Mouse (Mus musculus) stomach, postnatal 0 days (tissue): Measurements from ENCODE around the gene Rnf141. TPM values are rescaled to one million over a fixed set of nuclear protein-coding genes. Genes with fewer than 3 reads are reported as not detected.

ENCODE experiments used
- ATAC-seq: fragments of 200-750 bp; cut with Nextera tagmentation; 2 replicates; pipeline ENCODE4 v1.8.0; 2017; ENCODE audit not compliant: low FRiP score, low TSS enrichment
- DNase-seq: peaks from one replicate; pipeline ENCODE4 v3.0.0-alpha.2; 2016; ENCODE audit warnings: low spot score
- H3K27ac ChIP-seq: fragments of 300-500 bp; sonication (generic); replicated peaks from 2 replicates; pipeline ENCODE4 v1.5.1; 2014; ENCODE audit warnings: mild to moderate bottlenecking, control low read depth
- H3K27me3 ChIP-seq: fragments of 300-500 bp; sonication (generic); 2 replicates; pipeline ENCODE4 v1.6.1; 2014; ENCODE audit warnings: low read length; ENCODE audit not compliant: control insufficient read depth, insufficient read depth
- H3K36me3 ChIP-seq: fragments of 300-500 bp; sonication (generic); 2 replicates; pipeline ENCODE4 v1.6.1; 2014; ENCODE audit warnings: low read length, mixed read lengths; ENCODE audit not compliant: control insufficient read depth, insufficient read depth
- H3K4me1 ChIP-seq: fragments of 300-500 bp; sonication (generic); replicated peaks from 2 replicates; pipeline ENCODE4 v1.6.1; 2014; ENCODE audit warnings: antibody characterized with exemption; ENCODE audit not compliant: control insufficient read depth, insufficient read depth
- H3K4me2 ChIP-seq: fragments of 300-500 bp; sonication (generic); replicated peaks from 2 replicates; pipeline ENCODE4 v1.6.1; 2014; ENCODE audit warnings: low read depth, mild to moderate bottlenecking, control low read depth, moderate library complexity
- H3K4me3 ChIP-seq: fragments of 300-500 bp; sonication (generic); 2 replicates; pipeline ENCODE4 v1.5.1; 2014; ENCODE audit warnings: low read depth, low read length, control low read depth
- H3K9ac ChIP-seq: fragments of 300-500 bp; sonication (generic); 2 replicates; pipeline ENCODE4 v1.6.1; 2014; ENCODE audit warnings: mild to moderate bottlenecking, low read length, control low read depth, mixed read lengths
- H3K9me3 ChIP-seq: fragments of 300-500 bp; sonication (generic); 2 replicates; pipeline ENCODE4 v1.6.1; 2016; ENCODE audit warnings: low read length; ENCODE audit not compliant: control insufficient read depth
- CTCF ChIP-seq: IDR thresholded peaks from 2 replicates; pipeline ENCODE4 v1.5.1; 2016; ENCODE audit warnings: antibody characterized with exemption, low read depth, mild to moderate bottlenecking, moderate library complexity
- EP300 ChIP-seq: optimal IDR thresholded peaks from 2 replicates; pipeline ENCODE3; 2016; ENCODE audit warnings: antibody characterized with exemption
- WGBS: fragments of 180-500 bp; shearing (Covaris S2); extraction: QIAGEN DNeasy Blood & Tissue Kit; methylation state at CpG from one replicate; pipeline ENCODE4 v1.1.7; 2014; 5-methylcytosine and 5-hydroxymethylcytosine counted together
- polyA plus RNA-seq: library from polyadenylated mRNA; unstranded; fragments of >200 nt; fragmentation: Nextera tagmentation; extraction: Ambion mirVana; gene quantifications from 2 replicates; pipeline ENCODE4 v1.2.1, GENCODE M21; 2015

Rnf141 gene
- polyA plus RNA-seq, 1 experiment from 2014 or later, result 24.0 TPM

DNA sequence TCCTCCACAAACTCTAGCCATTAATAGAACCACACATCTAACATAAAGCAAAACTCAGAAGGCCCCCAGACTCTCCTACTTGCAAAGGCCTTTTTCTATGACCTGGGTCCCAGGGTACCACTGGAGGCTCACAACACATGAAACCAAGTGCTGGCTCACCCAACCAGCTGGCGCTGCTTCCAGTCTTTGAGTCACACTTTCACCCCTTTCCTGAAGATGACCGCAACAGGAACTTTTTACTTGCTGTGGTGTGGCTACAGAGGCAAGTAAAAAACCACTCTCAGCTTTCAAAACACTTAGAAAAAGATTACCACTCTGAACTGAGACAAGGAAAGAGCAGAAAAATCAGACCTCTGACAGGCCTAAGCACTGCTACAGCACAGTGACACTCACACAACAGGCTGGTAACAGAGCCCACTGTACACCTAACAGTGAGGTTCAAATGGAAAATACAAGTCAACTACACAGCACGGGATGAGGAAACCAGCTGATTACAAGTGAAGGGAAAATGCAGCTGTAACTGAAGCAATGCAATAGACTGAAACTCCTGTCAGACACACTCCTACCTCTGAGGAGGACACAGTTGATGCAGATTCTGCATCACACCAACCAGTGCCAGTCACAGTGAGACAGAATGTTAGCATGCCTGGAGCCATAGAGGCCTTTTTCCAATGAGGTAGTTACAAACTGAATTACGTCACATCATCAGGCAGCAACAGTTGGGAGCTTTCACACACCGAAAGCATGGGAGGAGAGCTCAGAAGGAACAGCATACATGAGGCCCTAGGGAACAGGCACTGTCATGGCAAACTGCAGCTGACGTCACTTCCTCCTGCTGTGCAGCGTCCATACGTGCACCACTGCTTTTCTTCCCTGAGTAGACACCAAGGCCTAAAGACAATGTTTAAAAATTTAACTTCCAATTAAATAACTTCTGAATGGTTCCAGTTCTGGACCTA, 20.0 kb downstream of the Rnf141 start:
- no peaks in the 10 kb centered on the region for H3K9me3 ChIP-seq
- no peak overlapping the region for H3K27ac ChIP-seq
- peaks cover 9% of the 10 kb centered on the region for H3K36me3 ChIP-seq
- ATAC-seq, result no peak
- H3K27me3 ChIP-seq, result no peaks in the 10 kb centered on the region
- no peaks in the 10 kb centered on the region for H3K4me1 ChIP-seq
- H3K9ac ChIP-seq, result no peak overlapping the region
- no peak overlapping the region for H3K4me3 ChIP-seq
- H3K4me2 ChIP-seq, result no peak overlapping the region
- DNase-seq, result no peak
- 85% methylated on average over 8 of the region's 8 CpGs for WGBS
- TF ChIP-seq EP300 (no peak), CTCF (no peak)

DNA sequence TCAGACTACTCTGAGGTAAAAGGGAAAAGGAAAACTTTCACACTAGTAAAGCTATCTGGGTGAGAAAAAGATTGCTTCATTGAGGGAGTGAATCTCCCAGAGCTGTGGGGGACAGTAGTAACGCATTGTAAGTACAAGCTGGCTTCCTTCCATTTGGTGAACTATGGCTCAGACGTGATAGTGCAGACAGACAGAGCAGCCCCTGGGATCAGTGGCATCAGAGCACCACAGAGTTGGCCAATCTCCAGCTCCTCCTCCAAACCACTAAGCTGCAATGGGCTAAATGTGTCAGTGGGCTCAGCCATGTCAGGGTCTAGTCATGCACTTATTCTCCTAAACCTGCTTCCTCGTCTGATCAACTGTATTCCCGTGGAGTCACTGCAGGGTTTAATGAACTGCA, 20.7 kb downstream of the Rnf141 start:
- H3K9me3 ChIP-seq, result no peaks in the 10 kb centered on the region
- 70% methylated on average over 4 of the region's 4 CpGs for WGBS
- TF ChIP-seq EP300 (no peak), CTCF (no peak)
- H3K36me3 ChIP-seq, result peaks cover 7% of the 10 kb centered on the region
- ATAC-seq, result no peak
- H3K4me1 ChIP-seq, result no peaks in the 10 kb centered on the region
- H3K4me2 ChIP-seq, result no peak overlapping the region
- H3K4me3 ChIP-seq, result no peak overlapping the region
- H3K27ac ChIP-seq, result no peak overlapping the region
- H3K27me3 ChIP-seq, result no peaks in the 10 kb centered on the region
- DNase-seq, result no peak
- no peak overlapping the region for H3K9ac ChIP-seq

DNA sequence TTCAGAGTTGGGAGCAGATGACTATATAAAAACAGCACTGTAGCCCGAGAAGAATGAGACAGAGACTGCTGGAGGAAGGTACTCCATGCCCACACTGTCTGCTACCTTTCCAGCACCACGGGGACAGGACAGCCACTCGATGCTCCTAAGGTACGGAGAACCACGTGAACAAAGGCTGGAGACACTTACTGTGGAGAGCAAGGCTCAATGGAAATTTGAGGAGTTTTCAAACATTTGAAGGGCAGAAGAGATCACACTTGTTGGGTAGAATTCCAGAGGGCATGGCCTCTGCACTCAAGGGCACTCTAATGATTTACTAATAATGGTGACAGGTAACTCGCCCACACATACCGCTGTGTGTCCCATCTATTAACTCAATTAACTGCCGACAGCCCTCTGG, 21.2 kb downstream of the Rnf141 start:
- no peaks in the 10 kb centered on the region for H3K4me1 ChIP-seq
- H3K9me3 ChIP-seq, result no peaks in the 10 kb centered on the region
- ATAC-seq, result no peak
- no peak overlapping the region for H3K4me2 ChIP-seq
- WGBS, result 78% methylated on average over 8 of the region's 8 CpGs
- H3K27ac ChIP-seq, result no peak overlapping the region
- no peaks in the 10 kb centered on the region for H3K27me3 ChIP-seq
- peaks cover 3% of the 10 kb centered on the region for H3K36me3 ChIP-seq
- H3K4me3 ChIP-seq, result no peak overlapping the region
- TF ChIP-seq CTCF, result no peak
- no peak for TF ChIP-seq EP300
- no peak overlapping the region for H3K9ac ChIP-seq
- no peak for DNase-seq

DNA sequence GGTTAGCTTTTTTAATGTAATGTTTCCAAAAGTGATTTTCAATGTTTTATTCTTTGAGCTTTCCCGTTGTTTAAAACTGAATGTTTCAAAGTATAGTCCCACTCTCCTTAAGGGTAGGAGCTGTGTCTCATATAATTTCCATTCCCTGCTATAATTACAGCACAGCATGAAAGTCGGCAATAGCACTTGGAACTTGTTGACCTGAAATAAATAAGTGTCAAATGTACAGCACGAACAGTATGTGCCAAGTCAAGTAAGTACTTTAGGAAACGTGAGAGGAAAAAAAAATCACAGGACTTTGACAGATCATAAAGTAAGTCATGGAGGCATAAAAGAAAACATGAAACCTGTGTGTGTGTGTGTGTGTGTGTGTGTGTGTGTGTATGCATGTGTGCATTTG, 22.2 kb downstream of the Rnf141 start:
- H3K4me2 ChIP-seq, result no peak overlapping the region
- H3K9ac ChIP-seq, result no peak overlapping the region
- no peak overlapping the region for H3K27ac ChIP-seq
- H3K36me3 ChIP-seq, result peaks cover 3% of the 10 kb centered on the region
- WGBS, result 37% methylated on average over 4 of the region's 4 CpGs
- ATAC-seq (no peak), DNase-seq (no peak)
- H3K27me3 ChIP-seq, result no peaks in the 10 kb centered on the region
- no peak overlapping the region for H3K4me3 ChIP-seq
- no peak for TF ChIP-seq CTCF
- no peak for TF ChIP-seq EP300
- no peaks in the 10 kb centered on the region for H3K4me1 ChIP-seq
- H3K9me3 ChIP-seq, result no peaks in the 10 kb centered on the region

DNA sequence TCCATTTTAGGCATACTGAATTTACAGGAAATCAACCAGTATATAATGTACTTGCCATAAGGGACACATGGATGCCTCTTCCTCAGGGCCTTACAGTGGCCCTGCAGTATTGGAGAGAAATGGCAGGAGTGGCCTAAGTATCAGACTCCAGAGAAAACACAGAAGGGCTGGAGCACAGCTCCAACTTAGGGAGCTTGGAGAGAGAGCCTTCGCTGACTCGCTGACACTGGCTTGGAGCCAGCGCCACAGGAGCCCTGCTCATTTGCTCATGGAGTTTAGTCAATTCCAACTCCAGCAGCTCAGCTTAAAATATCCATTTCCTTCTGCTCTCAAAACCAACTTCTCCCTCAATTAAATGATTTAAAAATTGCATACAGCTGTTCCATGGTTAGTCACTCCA, 22.6 kb downstream of the Rnf141 start:
- no peaks in the 10 kb centered on the region for H3K27me3 ChIP-seq
- DNase-seq (peak; percentile 42), ATAC-seq (0 out of 2 replicates have a peak, but pooled peaks have one; percentile 44)
- H3K9me3 ChIP-seq, result no peaks in the 10 kb centered on the region
- H3K9ac ChIP-seq, result no peak overlapping the region
- no peak overlapping the region for H3K4me2 ChIP-seq
- H3K36me3 ChIP-seq, result peaks cover 3% of the 10 kb centered on the region
- TF ChIP-seq CTCF, result no peak
- TF ChIP-seq EP300, result no peak
- no peak overlapping the region; the same call in 1 of the 2 replicates for H3K27ac ChIP-seq
- H3K4me1 ChIP-seq, result no peaks in the 10 kb centered on the region
- H3K4me3 ChIP-seq, result no peak overlapping the region
- WGBS, result 25% methylated on average over 3 of the region's 3 CpGs

DNA sequence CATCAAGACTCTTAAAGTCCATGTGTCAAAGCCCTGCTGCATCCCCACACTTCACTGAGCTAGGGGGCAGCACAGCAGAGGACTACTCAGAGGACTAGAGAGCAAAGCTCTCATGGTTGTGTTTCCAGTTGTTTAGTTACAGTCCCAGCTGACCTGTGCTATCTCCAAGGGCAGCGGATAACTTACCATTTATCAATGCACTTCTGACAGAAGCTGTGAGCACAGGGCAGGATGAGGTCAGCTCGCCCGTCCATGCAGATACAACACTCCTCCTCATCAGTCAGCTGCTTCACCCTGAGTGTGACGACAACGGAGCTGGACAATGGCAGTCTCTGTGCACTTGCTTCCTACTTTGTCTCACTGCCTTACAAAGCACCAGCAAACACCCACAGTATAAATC, 23.2 kb downstream of the Rnf141 start:
- Histone ChIP-seq H3K9ac (no peak overlapping the region), H3K36me3 (peaks cover 3% of the 10 kb centered on the region), H3K4me3 (no peak overlapping the region), H3K27ac (no peak overlapping the region), H3K27me3 (no peaks in the 10 kb centered on the region), H3K4me1 (no peaks in the 10 kb centered on the region), H3K9me3 (no peaks in the 10 kb centered on the region), H3K4me2 (no peak overlapping the region)
- DNase-seq (no peak), ATAC-seq (peak; percentile 80)
- TF ChIP-seq CTCF (peak; percentile 55), EP300 (no peak)
- 39% methylated on average over 5 of the region's 5 CpGs for WGBS
